Mouse (Mus musculus) myocyte (in vitro differentiated cells): Measurements from ENCODE around the gene Asf1b.

Experiments used
- CEBPB ChIP-seq: IDR thresholded peaks from 2 replicates; pipeline ENCODE4 v1.6.1; 2011; ENCODE audit warnings: mild to moderate bottlenecking, moderate library complexity; ENCODE audit not compliant: poor library complexity, insufficient read depth, severe bottlenecking
- E2F4 ChIP-seq: IDR thresholded peaks from one replicate; pipeline ENCODE4 v1.6.1; 2011; ENCODE audit warnings: mild to moderate bottlenecking, control low read depth, moderate library complexity; ENCODE audit not compliant: insufficient read depth
- MAX ChIP-seq: IDR thresholded peaks from one replicate; pipeline ENCODE4 v1.6.1; 2011; ENCODE audit warnings: low read depth, mild to moderate bottlenecking, control low read depth
- MYOD1 ChIP-seq, 3 experiments: IDR thresholded peaks; one replicate each; pipeline ENCODE4 v1.6.1; 2011; ENCODE audit warnings: control low read depth in 2 of 3, low read depth in 2 of 3, mild to moderate bottlenecking in 2 of 3, moderate library complexity in 1 of 3; ENCODE audit not compliant: insufficient read length in 2 of 3, control insufficient read depth in 1 of 3
- POLR2A ChIP-seq: IDR thresholded peaks from one replicate; pipeline ENCODE4 v1.6.1; 2011; ENCODE audit warnings: low read depth, mild to moderate bottlenecking, control low read depth, moderate library complexity; ENCODE audit not compliant: insufficient read length
- POLR2AphosphoS2 ChIP-seq: IDR thresholded peaks from one replicate; pipeline ENCODE4 v1.6.1; 2011; ENCODE audit warnings: low read depth, control low read depth; ENCODE audit not compliant: insufficient read length
- REST ChIP-seq: IDR thresholded peaks from one replicate; pipeline ENCODE4 v1.6.1; 2011; ENCODE audit warnings: mild to moderate bottlenecking, control low read depth, moderate library complexity; ENCODE audit not compliant: insufficient read depth, insufficient read length
- SRF ChIP-seq: IDR thresholded peaks from one replicate; pipeline ENCODE4 v1.6.1; 2011; ENCODE audit warnings: low read depth; ENCODE audit not compliant: control insufficient read depth, insufficient read length
- TCF12 ChIP-seq: IDR thresholded peaks from one replicate; pipeline ENCODE4 v1.6.1; 2011; ENCODE audit warnings: mild to moderate bottlenecking, control low read depth; ENCODE audit not compliant: poor library complexity, insufficient read depth, severe bottlenecking
- TCF3 ChIP-seq: IDR thresholded peaks from one replicate; pipeline ENCODE4 v1.6.1; 2011; ENCODE audit warnings: low read depth, control low read depth; ENCODE audit not compliant: insufficient read length
- USF1 ChIP-seq: IDR thresholded peaks from one replicate; pipeline ENCODE4 v1.6.1; 2011; ENCODE audit warnings: low read depth, mild to moderate bottlenecking, control low read depth, moderate library complexity

- TF ChIP-seq TCF12: no peak
- TF ChIP-seq POLR2A: no peak
- TF ChIP-seq E2F4: no peak
- TF ChIP-seq MYOD1 (IDR thresholded peaks at IDR 0.05; ENCODE audit: control insufficient read depth in 1 of 3, insufficient read length in 2 of 3, low read depth in 2 of 3): no peak
- no peak for TF ChIP-seq SRF
- no peak for TF ChIP-seq MAX
- no peak for TF ChIP-seq POLR2AphosphoS2
- no peak for TF ChIP-seq USF1
- no peak for TF ChIP-seq REST
- no peak for TF ChIP-seq CEBPB
- TF ChIP-seq TCF3: no peak
Measured at GRCm38 (mm10) chr8:83971661-83972060, 16.4 kb downstream of the Asf1b start.
